ENCODE assay signal across 26 mouse cellular contexts in genomic region chr5:72401251-72401650, GRCm38 (mm10).
"Had no signal": no experiment of that assay in that cellular context is flagged by ENCODE, and none has a peak within 500 bp of the region (broad histone marks: within the 10 kb centered on the region; RNA-seq: fewer than 3 reads in every experiment).

No protein-coding gene starts in this region.

- ATAC-seq: intestine, embryonic 15.5 days; liver, embryonic 12.5 days had no signal

- H3K27ac ChIP-seq: gastrocnemius, adult 2 months; heart, embryonic 13.5 days; heart, embryonic 15.5 days; hindbrain, embryonic 13.5 days; hindbrain, embryonic 15.5 days; hindbrain, postnatal 0 days; intestine, embryonic 15.5 days; kidney, embryonic 15.5 days; kidney, postnatal 0 days; limb, embryonic 13.5 days; limb, embryonic 15.5 days; liver, embryonic 12.5 days; liver, embryonic 14.5 days had no signal

- H3K4me1 ChIP-seq: intestine, embryonic 15.5 days; kidney, embryonic 15.5 days; liver, embryonic 12.5 days had no signal

- H3K27me3 ChIP-seq: heart, embryonic 13.5 days; heart, embryonic 15.5 days; hindbrain, embryonic 13.5 days; hindbrain, embryonic 15.5 days; intestine, embryonic 15.5 days; kidney, embryonic 15.5 days; limb, embryonic 13.5 days; limb, embryonic 15.5 days; liver, embryonic 12.5 days had no signal

- H3K9me3 ChIP-seq: heart, embryonic 13.5 days; heart, embryonic 15.5 days; hindbrain, embryonic 13.5 days; hindbrain, embryonic 15.5 days; intestine, embryonic 15.5 days; kidney, embryonic 15.5 days; limb, embryonic 13.5 days; limb, embryonic 15.5 days; liver, embryonic 12.5 days had no signal

- H3K4me2 ChIP-seq: heart, embryonic 11.5 days; heart, embryonic 13.5 days; heart, embryonic 15.5 days; hindbrain, embryonic 13.5 days; hindbrain, embryonic 15.5 days; intestine, embryonic 15.5 days; kidney, embryonic 15.5 days; limb, embryonic 13.5 days; limb, embryonic 15.5 days; liver, embryonic 12.5 days had no signal

- H3K36me3 ChIP-seq: heart, embryonic 13.5 days; heart, embryonic 15.5 days; hindbrain, embryonic 13.5 days; hindbrain, embryonic 15.5 days; intestine, embryonic 15.5 days; kidney, embryonic 15.5 days; limb, embryonic 13.5 days; limb, embryonic 15.5 days; liver, embryonic 12.5 days had no signal

- H3K4me3 ChIP-seq: gastrocnemius, adult 2 months; heart, embryonic 13.5 days; heart, embryonic 15.5 days; hindbrain, embryonic 13.5 days; hindbrain, embryonic 15.5 days; intestine, embryonic 15.5 days; kidney, embryonic 15.5 days; limb, embryonic 13.5 days; limb, embryonic 15.5 days; liver, embryonic 12.5 days had no signal

- DNase-seq: gastrocnemius, adult 2 months; gastrocnemius, postnatal 10 days; gastrocnemius, postnatal 25 days; heart, adult 18-20 months; heart, postnatal 14 days; heart, postnatal 36 days; kidney, adult 11 months; kidney, adult 2 months; kidney, adult 9 months; kidney, postnatal 14 days; kidney, postnatal 36 days; layer of hippocampus, adult 9-11 months; layer of hippocampus, postnatal 36 days had no signal

- H3K9ac ChIP-seq: heart, embryonic 13.5 days; heart, embryonic 15.5 days; hindbrain, embryonic 13.5 days; hindbrain, embryonic 15.5 days; intestine, embryonic 15.5 days; kidney, embryonic 15.5 days; limb, embryonic 13.5 days; limb, embryonic 15.5 days; liver, embryonic 12.5 days; liver, embryonic 14.5 days had no signal
